Mouse (Mus musculus) central nervous system, embryonic 14 days (tissue): ENCODE results near the gene Amy2a4. TPM values are rescaled to one million over a fixed set of nuclear protein-coding genes. Genes with fewer than 3 reads are reported as not detected.

Experiments used
- polyA plus RNA-seq: library from polyadenylated mRNA; depleted of rRNA; stranded (reverse); fragments of >200 nt; gene quantifications from 2 replicates; pipeline ENCODE4 v1.2.3, GENCODE M21; 2012; rRNA removed

Gene Amy2a4
- 0.04 and 0.05 TPM in 2 replicates for polyA plus RNA-seq

DNA sequence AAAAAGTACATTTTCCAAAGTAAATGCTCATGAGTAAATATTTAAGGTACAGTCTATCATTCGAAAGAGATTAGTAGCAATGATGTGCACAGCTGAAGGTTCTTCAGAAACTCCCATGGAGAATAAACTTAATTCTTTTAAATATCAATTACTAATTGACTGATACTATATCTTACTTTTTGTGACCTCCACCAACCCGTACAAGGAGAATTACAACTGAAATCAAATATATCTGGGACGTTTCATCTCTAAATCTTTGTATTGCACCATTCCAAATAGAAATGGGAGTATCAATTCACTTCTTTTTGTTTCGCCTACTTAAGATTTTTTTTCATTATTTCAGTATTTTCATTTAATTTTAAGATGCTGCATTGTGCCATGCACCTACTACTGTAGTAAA is at the start of gene Amy2a4:
Gene Amy2a4, minus strand, starts transcription at position 101 of the 400 bp plus-strand sequence.

DNA sequence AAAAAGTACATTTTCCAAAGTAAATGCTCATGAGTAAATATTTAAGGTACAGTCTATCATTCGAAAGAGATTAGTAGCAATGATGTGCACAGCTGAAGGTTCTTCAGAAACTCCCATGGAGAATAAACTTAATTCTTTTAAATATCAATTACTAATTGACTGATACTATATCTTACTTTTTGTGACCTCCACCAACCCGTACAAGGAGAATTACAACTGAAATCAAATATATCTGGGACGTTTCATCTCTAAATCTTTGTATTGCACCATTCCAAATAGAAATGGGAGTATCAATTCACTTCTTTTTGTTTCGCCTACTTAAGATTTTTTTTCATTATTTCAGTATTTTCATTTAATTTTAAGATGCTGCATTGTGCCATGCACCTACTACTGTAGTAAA is 32.7 kb upstream of the Amy2a4 start, which contains the start of gene Amy2a3:
Gene Amy2a3, minus strand, starts transcription at position 101 of the 400 bp plus-strand sequence.

DNA sequence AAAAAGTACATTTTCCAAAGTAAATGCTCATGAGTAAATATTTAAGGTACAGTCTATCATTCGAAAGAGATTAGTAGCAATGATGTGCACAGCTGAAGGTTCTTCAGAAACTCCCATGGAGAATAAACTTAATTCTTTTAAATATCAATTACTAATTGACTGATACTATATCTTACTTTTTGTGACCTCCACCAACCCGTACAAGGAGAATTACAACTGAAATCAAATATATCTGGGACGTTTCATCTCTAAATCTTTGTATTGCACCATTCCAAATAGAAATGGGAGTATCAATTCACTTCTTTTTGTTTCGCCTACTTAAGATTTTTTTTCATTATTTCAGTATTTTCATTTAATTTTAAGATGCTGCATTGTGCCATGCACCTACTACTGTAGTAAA is 32.5 kb downstream of the Amy2a4 start, which contains the start of gene Amy2a5:
Gene Amy2a5, minus strand, starts transcription at position 101 of the 400 bp plus-strand sequence.

Other genes starting within 250 kb of the Amy2a4 start
- gene Amy2a5, start 32.6 kb downstream of the Amy2a4 start, polyA plus RNA-seq = not detected in 2 replicates
- 0.04 and 0.05 TPM in 2 replicates for gene Amy2a3, start 32.6 kb upstream of the Amy2a4 start, polyA plus RNA-seq
- 0.04 and 0.05 TPM in 2 replicates for gene Amy2a2, start 65.2 kb upstream of the Amy2a4 start, polyA plus RNA-seq
- not detected in 2 replicates for gene Amy2a1, start 241.0 kb upstream of the Amy2a4 start, polyA plus RNA-seq